In genomic region chr7:130754790-130755189, GRCm38 (mm10) we compare ENCODE assay signal across 7 mouse cellular contexts. TPM values are rescaled to one million over a fixed set of nuclear protein-coding genes. Genes with fewer than 3 reads are reported as not detected.
DNase-seq lines count a peak whose midpoint lies in the region; ATAC-seq and TF ChIP-seq lines count a peak whose summit lies in the region.

No protein-coding gene starts in this region.

- H3K79me2 ChIP-seq in liver, adult 2 months (ENCODE audit: control insufficient read depth, insufficient read depth, low read length) = no peaks in the 10 kb centered on the region

- WGBS in liver, adult 2 months = 98% methylated on average over 2 of the region's 2 CpGs
- WGBS in liver, embryonic 12.5 days (ENCODE audit: insufficient replicate concordance) = 75% methylated on average over 2 of the region's 2 CpGs
- 84% methylated on average over 2 of the region's 2 CpGs for WGBS in heart, embryonic 13.5 days
- WGBS in neural tube, embryonic 15.5 days = 91% methylated on average over 2 of the region's 2 CpGs

- ATAC-seq in liver, embryonic 12.5 days = no peak
- no peak for ATAC-seq in heart, embryonic 13.5 days (ENCODE audit: extremely low read depth, insufficient number of reproducible peaks, low FRiP score, low TSS enrichment)
- ATAC-seq in neural tube, embryonic 15.5 days (ENCODE audit: low FRiP score) = no peak

- H3K4me2 ChIP-seq in liver, embryonic 12.5 days = no peak overlapping the region
- no peak overlapping the region for H3K4me2 ChIP-seq in heart, embryonic 13.5 days
- H3K4me2 ChIP-seq in neural tube, embryonic 15.5 days = no peak overlapping the region

- H3K9me3 ChIP-seq in liver, embryonic 12.5 days (replicated peaks) = no peaks in the 10 kb centered on the region
- H3K9me3 ChIP-seq in heart, embryonic 13.5 days = no peaks in the 10 kb centered on the region
- H3K9me3 ChIP-seq in neural tube, embryonic 15.5 days (replicated peaks) = no peaks in the 10 kb centered on the region

- H3K9ac ChIP-seq in liver, adult 2 months (ENCODE audit: low read depth, low read length) = no peak overlapping the region
- no peak overlapping the region for H3K9ac ChIP-seq in liver, embryonic 12.5 days
- no peak overlapping the region for H3K9ac ChIP-seq in heart, embryonic 13.5 days
- H3K9ac ChIP-seq in neural tube, embryonic 15.5 days (replicated peaks) = no peak overlapping the region

- no peak for DNase-seq in liver, adult 2 months (ENCODE audit: extremely low read depth, low read depth, low spot score)
- DNase-seq in cerebellum, adult 9-10 months = peak; percentile 68
- DNase-seq in spleen, postnatal 4 days (ENCODE audit: low spot score in 2 of 2) = no peak
- no peak for DNase-seq in frontal cortex, postnatal 10 days (ENCODE audit: low spot score in 2 of 2)

- no peak for TF ChIP-seq POLR2A in liver, adult 2 months (IDR thresholded peaks at IDR 0.05; ENCODE audit: extremely low read depth, insufficient read depth, low read length)

- no peaks in the 10 kb centered on the region for H3K4me1 ChIP-seq in liver, adult 2 months (ENCODE audit: control insufficient read depth, insufficient read depth, low read length)
- peaks cover 5% of the 10 kb centered on the region; the same call in 1 of the 2 replicates for H3K4me1 ChIP-seq in liver, embryonic 12.5 days
- peaks cover 45% of the 10 kb centered on the region for H3K4me1 ChIP-seq in heart, embryonic 13.5 days
- peaks cover 16% of the 10 kb centered on the region for H3K4me1 ChIP-seq in neural tube, embryonic 15.5 days

- peak; percentile 29; the same call in 1 of the 2 replicates for TF ChIP-seq CTCF in liver, adult 2 months (IDR thresholded peaks at IDR 0.05; ENCODE audit: low read depth, low read length)

- peaks cover 24% of the 10 kb centered on the region for H3K36me3 ChIP-seq in liver, adult 2 months (ENCODE audit: control insufficient read depth, insufficient read depth, low read length)
- H3K36me3 ChIP-seq in liver, embryonic 12.5 days = peaks cover 17% of the 10 kb centered on the region
- H3K36me3 ChIP-seq in heart, embryonic 13.5 days = peaks cover 81% of the 10 kb centered on the region
- peaks cover 54% of the 10 kb centered on the region for H3K36me3 ChIP-seq in neural tube, embryonic 15.5 days

- H3K4me3 ChIP-seq in liver, adult 2 months (ENCODE audit: insufficient read depth, low read depth, low read length) = no peak overlapping the region
- no peak overlapping the region for H3K4me3 ChIP-seq in liver, embryonic 12.5 days
- H3K4me3 ChIP-seq in heart, embryonic 13.5 days = no peak overlapping the region
- H3K4me3 ChIP-seq in neural tube, embryonic 15.5 days (replicated peaks) = no peak overlapping the region

- H3K27me3 ChIP-seq in liver, adult 2 months (ENCODE audit: control insufficient read depth, insufficient read depth, low read length) = no peaks in the 10 kb centered on the region
- no peaks in the 10 kb centered on the region for H3K27me3 ChIP-seq in liver, embryonic 12.5 days (replicated peaks)
- H3K27me3 ChIP-seq in heart, embryonic 13.5 days (replicated peaks) = no peaks in the 10 kb centered on the region
- H3K27me3 ChIP-seq in neural tube, embryonic 15.5 days (replicated peaks) = no peaks in the 10 kb centered on the region

- H3K27ac ChIP-seq in liver, adult 2 months (replicated peaks; ENCODE audit: insufficient read depth, low read depth, low read length) = no peak overlapping the region
- no peak overlapping the region for H3K27ac ChIP-seq in liver, embryonic 12.5 days
- peak overlapping the region; percentile 8; the same call in 1 of the 2 replicates for H3K27ac ChIP-seq in heart, embryonic 13.5 days (replicated peaks)
- H3K27ac ChIP-seq in neural tube, embryonic 15.5 days (replicated peaks) = peak overlapping the region; percentile 37; the same call in 1 of the 2 replicates

RNA-seq across cellular contexts. Expression of gene Btbd16, which starts 19.1 kb away (rescaled TPM):
- total RNA-seq in liver, adult 2 months (2014; rRNA removed) = not detected in 2 replicates
- 0.06 TPM in 1 of 2 replicates, not detected in the other for polyA plus RNA-seq in liver, adult 2 months (2012; rRNA removed)
- not detected in 2 replicates for polyA plus RNA-seq in liver, embryonic 12.5 days (2016; fragmentation: Nextera tagmentation; extraction: Ambion mirVana)
- 0.13 TPM in 1 of 2 replicates, not detected in the other for polyA plus RNA-seq in heart, embryonic 13.5 days (2015; fragmentation: Nextera tagmentation; extraction: Ambion mirVana)
- 0.05 TPM in 1 of 2 replicates, not detected in the other for polyA plus RNA-seq in neural tube, embryonic 15.5 days (2015; fragmentation: Nextera tagmentation; extraction: Ambion mirVana)

Comparison
In these comparisons a context has a peak if more than half of its experiments do, and no peak if none do; other contexts are left out.
1. H3K27ac ChIP-seq: peak in heart, embryonic 13.5 days (single experiment) and neural tube, embryonic 15.5 days (single experiment); none in liver, adult 2 months (single experiment) and liver, embryonic 12.5 days (single experiment).